Mouse (Mus musculus): ENCODE results near the gene Smoc1. TPM values are rescaled to one million over a fixed set of nuclear protein-coding genes. Genes with fewer than 3 reads are reported as not detected.

Smoc1 gene
- polyA plus RNA-seq, 1 experiment: 3.8 TPM

GRCm38 (mm10) chr12:81159947-81160346, 133.3 kb downstream of the Smoc1 start:
- 59% methylated on average over 2 of the region's 2 CpGs for WGBS
- DNase-seq (ENCODE audit: low read depth, low spot score): no peak

GRCm38 (mm10) chr12:81160425-81160824, 133.8 kb downstream of the Smoc1 start:
- DNase-seq (ENCODE audit: low read depth, low spot score): no peak
- WGBS: 35% methylated on average over 3 of the region's 3 CpGs

GRCm38 (mm10) chr12:81160831-81161230, 134.2 kb downstream of the Smoc1 start:
- DNase-seq (ENCODE audit: low read depth, low spot score): no peak
- 68% methylated on average over 5 of the region's 5 CpGs for WGBS

GRCm38 (mm10) chr12:81161282-81161681, 134.7 kb downstream of the Smoc1 start:
- 75% methylated on average over 2 of the region's 2 CpGs for WGBS
- DNase-seq (ENCODE audit: low read depth, low spot score): no peak

GRCm38 (mm10) chr12:81163131-81163530, 136.5 kb downstream of the Smoc1 start:
- WGBS: 66% methylated on average over 3 of the region's 3 CpGs
- DNase-seq (ENCODE audit: low read depth, low spot score): no peak

GRCm38 (mm10) chr12:81163566-81163965, 137.0 kb downstream of the Smoc1 start:
- WGBS: 77% methylated on average over 3 of the region's 3 CpGs
- no peak for DNase-seq (ENCODE audit: low read depth, low spot score)

- 14% methylated on average over 10 of the region's 10 CpGs for WGBS
These were observed 139.5 kb downstream of the Smoc1 start for GRCm38 (mm10) chr12:81166092-81166491.

GRCm38 (mm10) chr12:81166615-81167014, 140.0 kb downstream of the Smoc1 start:
- no peak for DNase-seq (ENCODE audit: low read depth, low spot score)
- WGBS: 48% methylated on average over 8 of the region's 8 CpGs

More at GRCm38 (mm10) chr12:81166092-81166491, 139.5 kb downstream of the Smoc1 start:
- DNase-seq (ENCODE audit: low read depth, low spot score): no peak

GRCm38 (mm10) chr12:81167142-81167541, 140.5 kb downstream of the Smoc1 start:
- no peak for DNase-seq (ENCODE audit: low read depth, low spot score)
- 68% methylated on average over 9 of the region's 9 CpGs for WGBS

- 53% methylated on average over 7 of the region's 7 CpGs for WGBS
- no peak for DNase-seq (ENCODE audit: low read depth, low spot score)
These were observed 141.4 kb downstream of the Smoc1 start for GRCm38 (mm10) chr12:81168031-81168430.

GRCm38 (mm10) chr12:81168494-81168893, 141.9 kb downstream of the Smoc1 start:
- DNase-seq (ENCODE audit: low read depth, low spot score): no peak
- WGBS: 48% methylated on average over 2 of the region's 2 CpGs

- WGBS: 77% methylated on average over 2 of the region's 2 CpGs
- no peak for DNase-seq (ENCODE audit: low read depth, low spot score)
These were observed 143.5 kb downstream of the Smoc1 start for GRCm38 (mm10) chr12:81170076-81170475.

- DNase-seq (ENCODE audit: low read depth, low spot score): no peak
- WGBS: 78% methylated on average over 3 of the region's 3 CpGs
These were observed 146.4 kb downstream of the Smoc1 start for GRCm38 (mm10) chr12:81173011-81173410.

GRCm38 (mm10) chr12:81173893-81174292, 147.3 kb downstream of the Smoc1 start:
- 84% methylated on average over 4 of the region's 4 CpGs for WGBS
- DNase-seq (ENCODE audit: low read depth, low spot score): no peak

- DNase-seq (ENCODE audit: low read depth, low spot score): no peak
- 50% methylated on average over 9 of the region's 9 CpGs for WGBS
These were observed 148.6 kb downstream of the Smoc1 start for GRCm38 (mm10) chr12:81175252-81175651.

- DNase-seq (ENCODE audit: low read depth, low spot score): no peak
- WGBS: 48% methylated on average over 3 of the region's 3 CpGs
These were observed 155.5 kb downstream of the Smoc1 start for GRCm38 (mm10) chr12:81182073-81182472.

GRCm38 (mm10) chr12:81184967-81185366, 158.4 kb downstream of the Smoc1 start:
- no peak for DNase-seq (ENCODE audit: low read depth, low spot score)
- WGBS: 81% methylated on average over 2 of the region's 2 CpGs

GRCm38 (mm10) chr12:81186081-81186480, 159.5 kb downstream of the Smoc1 start:
- WGBS: 78% methylated on average over 4 of the region's 4 CpGs
- DNase-seq (ENCODE audit: low read depth, low spot score): no peak

- 50% methylated on average over 3 of the region's 3 CpGs for WGBS
- DNase-seq (ENCODE audit: low read depth, low spot score): no peak
These were observed 160.1 kb downstream of the Smoc1 start for GRCm38 (mm10) chr12:81186668-81187067.

- DNase-seq (ENCODE audit: low read depth, low spot score): no peak
- 55% methylated on average over 3 of the region's 3 CpGs for WGBS
These were observed 161.8 kb downstream of the Smoc1 start for GRCm38 (mm10) chr12:81188423-81188822.

- 85% methylated on average over 4 of the region's 4 CpGs for WGBS
- DNase-seq (ENCODE audit: low read depth, low spot score): no peak
These were observed 162.4 kb downstream of the Smoc1 start for GRCm38 (mm10) chr12:81188996-81189395.

GRCm38 (mm10) chr12:81189636-81190035, 163.0 kb downstream of the Smoc1 start:
- no peak for DNase-seq (ENCODE audit: low read depth, low spot score)
- WGBS: 73% methylated on average over 1 of the region's 1 CpGs
